Mouse (Mus musculus): ENCODE measurements around the gene Ldlr. TPM values are rescaled to one million over a fixed set of nuclear protein-coding genes. Genes with fewer than 3 reads are reported as not detected.
A peak's percentile ranks its signal among the peaks of the same experiment; 100 is the strongest.
"Not testable (repeated sequence)": the region's sequence is repeated elsewhere in the genome, so short reads cannot be mapped to it uniquely, and the experiment has no call there.

Ldlr gene
- total RNA-seq, 2 experiments from 2014 or later, result 39.9 to 43.5 TPM

DNA sequence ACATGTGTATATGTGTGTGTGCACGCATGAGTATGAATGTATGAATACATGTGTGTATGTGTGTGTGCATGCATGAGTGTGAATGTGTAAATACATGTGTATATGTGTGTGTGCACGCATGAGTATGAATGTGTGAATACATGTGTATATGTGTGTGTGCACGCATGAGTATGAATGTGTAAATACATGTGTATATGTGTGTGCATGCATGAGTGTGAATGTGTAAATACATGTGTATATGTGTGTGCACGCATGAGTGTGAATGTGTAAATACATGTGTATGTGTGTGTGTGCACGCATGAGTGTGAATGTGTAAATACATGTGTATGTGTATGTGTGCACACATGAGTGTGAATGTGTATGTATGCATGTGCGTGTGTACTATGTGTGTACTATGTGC is 70.2 kb downstream of the Ldlr start:
- DNase-seq, result not testable (repeated sequence)

DNA sequence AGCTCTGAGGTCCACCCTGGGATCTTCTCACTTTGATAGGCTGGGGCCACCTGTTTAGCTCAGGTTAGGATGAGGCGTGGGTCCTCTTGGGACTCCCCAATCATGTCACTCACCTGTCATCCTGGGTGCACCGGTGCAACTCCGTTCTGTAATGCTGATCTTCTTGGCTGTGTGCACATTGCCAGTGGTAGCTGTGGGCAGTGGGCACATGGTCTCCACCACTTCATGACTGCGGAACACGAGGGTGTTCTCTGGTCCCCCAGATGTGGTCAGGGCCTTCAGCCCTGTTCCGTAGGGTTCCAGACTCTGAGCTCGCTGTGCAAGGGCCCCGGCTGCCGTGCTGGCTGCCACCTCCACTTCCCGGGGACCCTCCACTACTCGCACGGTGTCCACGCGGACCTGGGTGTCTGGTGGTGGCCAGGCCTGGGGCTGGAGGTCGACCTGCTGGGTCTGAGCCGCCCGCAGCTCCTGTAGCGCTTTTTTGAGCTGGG is 71.1 kb downstream of the Ldlr start:
- DNase-seq, result no peak

DNA sequence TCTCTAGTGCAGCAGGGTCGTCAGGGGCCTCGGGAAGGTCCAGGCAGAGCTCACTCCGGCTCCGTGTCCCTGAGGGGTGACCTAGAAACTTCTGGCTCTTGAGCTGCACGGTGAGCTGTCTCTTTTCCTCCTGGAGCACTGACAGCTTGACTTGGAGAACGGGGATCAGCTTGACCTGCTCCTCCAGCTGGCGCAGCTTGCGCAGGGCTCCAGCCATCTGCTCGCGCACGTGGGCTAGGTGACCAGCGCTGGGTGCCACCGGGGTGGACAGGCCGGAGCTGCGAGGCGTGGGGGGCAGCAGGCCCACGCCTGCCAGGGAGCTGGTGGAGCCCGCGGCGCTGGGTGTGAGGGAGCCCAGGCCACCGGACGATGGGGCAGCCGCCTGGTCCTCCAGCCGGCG is 71.6 kb downstream of the Ldlr start:
- DNase-seq, result no peak

DNA sequence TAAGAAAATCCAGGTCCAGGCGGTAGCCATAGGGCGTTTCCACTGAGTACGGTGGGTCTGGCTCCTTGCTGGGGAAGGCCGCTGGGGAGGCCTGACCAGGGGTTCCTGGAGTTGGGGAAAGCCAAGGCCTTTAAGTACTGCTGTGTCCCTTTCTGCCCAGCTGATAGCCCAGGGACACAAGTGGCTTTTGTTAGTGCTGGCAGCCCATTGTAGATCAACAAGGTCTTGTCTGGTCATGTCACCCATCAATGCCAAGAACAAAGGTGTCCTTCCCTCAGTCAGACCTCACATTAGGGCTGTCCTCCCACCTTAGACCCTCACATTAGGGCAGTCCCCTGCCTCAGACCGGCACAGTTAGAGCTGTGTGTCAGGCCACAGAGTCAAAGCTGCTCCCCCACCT is 72.3 kb downstream of the Ldlr start:
- no peak for DNase-seq

DNA sequence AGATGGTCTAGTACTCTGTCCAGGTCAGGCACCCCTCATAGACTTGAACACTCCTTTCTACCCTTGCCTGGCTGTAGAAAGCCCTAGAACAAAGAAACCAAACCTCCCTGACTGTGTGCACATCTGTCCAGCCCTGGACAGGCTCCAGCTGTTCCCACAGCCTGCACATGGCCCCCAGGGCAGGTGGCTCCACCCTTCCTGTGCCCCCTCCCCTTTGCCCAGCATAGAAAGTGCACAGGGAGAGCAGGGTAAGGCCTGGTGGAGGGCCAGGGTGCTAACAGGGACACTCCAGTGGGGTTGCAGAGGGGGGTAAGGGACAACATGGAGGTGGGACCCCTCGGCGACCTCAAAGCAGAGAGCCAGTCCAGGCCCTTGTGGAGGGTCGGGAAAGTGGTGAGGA is 73.0 kb downstream of the Ldlr start:
- DNase-seq, result peak; percentile 50

DNA sequence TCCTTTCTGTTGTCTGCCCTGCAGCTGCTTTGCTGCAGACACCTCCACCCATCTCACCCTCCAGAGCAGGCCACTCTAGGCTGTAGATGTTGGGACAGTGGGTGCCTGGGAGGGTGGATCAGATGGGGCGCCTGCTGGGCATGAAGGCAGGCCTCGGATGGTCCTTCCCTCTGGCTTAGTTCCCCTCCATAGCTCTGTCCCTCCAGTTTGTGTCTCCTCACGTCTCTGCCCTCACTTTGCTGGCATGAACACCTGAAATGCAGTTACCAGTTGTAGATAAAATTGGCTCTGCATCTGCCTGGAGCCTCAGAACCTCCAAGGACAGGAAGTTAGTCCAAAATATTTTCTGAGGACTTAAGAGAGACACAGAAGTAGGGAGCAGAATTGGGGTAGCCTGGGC is 73.6 kb downstream of the Ldlr start:
- DNase-seq, result no peak

DNA sequence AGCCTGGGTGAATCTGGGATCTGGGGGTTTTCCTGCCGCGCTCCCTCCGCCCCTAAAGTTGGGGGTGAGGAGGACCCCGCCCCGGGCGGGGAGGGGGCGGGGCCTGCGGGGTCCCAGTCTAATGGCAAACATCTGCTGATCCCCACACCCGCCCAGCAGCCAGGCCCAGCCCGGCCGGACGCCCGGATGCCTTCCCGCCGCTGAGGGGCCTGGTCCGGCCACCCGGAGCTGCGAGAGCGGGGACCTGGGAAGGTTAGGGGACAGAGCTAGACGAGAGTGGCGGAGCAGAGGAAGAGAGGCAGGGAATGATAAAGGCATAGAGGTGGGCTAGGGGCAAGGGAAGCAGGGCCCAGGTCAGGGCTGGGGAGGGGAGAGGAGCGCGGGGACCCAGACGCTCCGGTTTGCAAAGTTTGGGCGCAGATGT is 74.7 kb downstream of the Ldlr start:
- DNase-seq, result peak; percentile 81

DNA sequence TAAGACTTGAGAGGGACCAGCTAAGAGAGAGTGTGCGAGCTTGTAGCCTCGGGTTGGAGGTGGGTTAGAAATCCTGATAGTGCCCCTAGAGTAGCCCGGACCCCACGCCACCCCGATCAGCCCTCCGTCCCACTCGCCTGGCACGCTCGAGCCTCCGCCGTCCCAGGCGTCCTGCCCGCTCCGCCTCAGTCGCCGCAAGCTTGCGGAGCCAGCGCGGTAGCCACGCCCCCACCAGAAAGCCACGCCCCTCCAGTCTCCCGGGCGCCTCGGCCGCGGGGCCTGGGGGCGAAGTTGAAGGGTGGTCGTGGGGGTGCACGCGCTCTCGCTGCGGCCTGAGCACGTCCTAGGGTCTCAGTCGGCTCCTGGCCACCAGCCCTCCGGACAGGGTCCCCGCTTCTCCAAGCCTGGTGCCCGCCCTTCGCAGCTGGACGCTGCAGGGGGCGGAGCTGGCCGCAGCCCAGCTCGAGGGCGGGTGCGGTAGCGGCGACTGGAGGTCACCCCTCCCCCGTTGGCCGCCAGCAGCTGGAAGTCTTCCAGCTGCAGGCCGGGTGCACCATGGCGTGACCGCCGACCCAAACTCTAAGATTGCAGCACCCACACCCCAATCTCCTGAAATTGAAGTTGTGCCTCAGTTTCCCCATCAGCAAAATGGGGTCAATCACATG is 75.2 kb downstream of the Ldlr start, which contains the start of gene Kank2:
Gene Kank2, minus strand, starts transcription at position 400 of the 665 bp plus-strand sequence.
- peak; percentile 94 for DNase-seq

DNA sequence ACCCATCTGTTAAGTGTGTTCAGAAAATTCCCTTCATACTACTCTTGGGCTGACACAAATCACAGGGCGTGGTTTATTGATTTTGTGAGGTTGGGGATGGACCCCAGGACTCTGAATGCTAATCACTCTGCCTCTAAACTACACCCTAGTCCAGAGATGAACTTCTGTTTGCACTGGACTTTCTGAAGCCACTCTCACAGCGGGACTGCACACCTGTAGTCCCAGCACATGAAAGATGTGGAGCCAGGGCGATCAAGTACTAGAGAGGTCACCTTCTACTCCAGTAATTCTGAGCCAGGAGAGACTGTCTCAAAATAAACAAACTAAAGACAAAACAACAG is 75.7 kb downstream of the Ldlr start:
- DNase-seq, result no peak

Other genes starting within 250 kb of the Ldlr start
- 10 to 100 TPM; 38.6 to 46.3 TPM for gene Tmed1, start 213.2 kb upstream of the Ldlr start, total RNA-seq (2021)
- gene AB124611, start 197.3 kb upstream of the Ldlr start, total RNA-seq (2021), result 1 to 10 TPM in 1 of 2 experiments, under 1 TPM in 1; 0.95 to 1.1 TPM
- 10 to 100 TPM; 70.5 to 79.0 TPM for gene Carm1, start 176.6 kb upstream of the Ldlr start, total RNA-seq (2021)
- 10 to 100 TPM; 32.3 to 36.4 TPM for gene Timm29, start 130.8 kb upstream of the Ldlr start, total RNA-seq (2021)
- 1 to 10 TPM; 6.6 to 7.7 TPM for gene Yipf2, start 130.7 kb upstream of the Ldlr start, total RNA-seq (2021)
- gene Smarca4, start 107.3 kb upstream of the Ldlr start, total RNA-seq (2021), result 10 to 100 TPM; 74.5 to 80.1 TPM
- gene Spc24, start 36.8 kb downstream of the Ldlr start, total RNA-seq (2021), result 10 to 100 TPM; 37.2 to 38.4 TPM
- 10 to 100 TPM; 50.7 to 53.7 TPM for gene Kank2, start 75.3 kb downstream of the Ldlr start, total RNA-seq (2021)
- gene Angptl8, start 112.0 kb downstream of the Ldlr start, total RNA-seq (2021), result not detected
- gene Dock6, start 129.2 kb downstream of the Ldlr start, total RNA-seq (2021), result 10 to 100 TPM; 61.4 to 70.0 TPM
- 10 to 100 TPM in 1 of 2 experiments, 1 to 10 TPM in 1; 8.9 to 10.3 TPM for gene Rab3d, start 194.7 kb downstream of the Ldlr start, total RNA-seq (2021)
- gene Ccdc159, start 204.0 kb downstream of the Ldlr start, total RNA-seq (2021), result 1 to 10 TPM in 1 of 2 experiments, under 1 TPM in 1; 0.83 to 1.2 TPM
- 10 to 100 TPM; 20.1 to 21.3 TPM for gene Tmem205, start 204.1 kb downstream of the Ldlr start, total RNA-seq (2021)
- gene Plppr2, start 213.6 kb downstream of the Ldlr start, total RNA-seq (2021), result 1 to 10 TPM; 3.0 to 3.1 TPM
- gene Swsap1, start 232.3 kb downstream of the Ldlr start, total RNA-seq (2021), result 1 to 10 TPM; 8.8 to 9.0 TPM
- 1 to 10 TPM; 1.7 to 2.1 TPM for gene Epor, start 240.0 kb downstream of the Ldlr start, total RNA-seq (2021)